Mouse (Mus musculus): ENCODE measurements around the gene Nmnat2.

Gene Nmnat2

GRCm38 (mm10) chr1:152986981-152987380 lies 32.2 kb downstream of the Nmnat2 start:
- no peak for DNase-seq (ENCODE audit: low spot score in 2 of 2)

GRCm38 (mm10) chr1:152990067-152990466 lies 35.3 kb downstream of the Nmnat2 start:
- no peak for DNase-seq (ENCODE audit: low spot score in 2 of 2)

GRCm38 (mm10) chr1:152992271-152993134 lies 37.7 kb downstream of the Nmnat2 start:
- DNase-seq (ENCODE audit: low spot score in 2 of 2), result no peak

DNA sequence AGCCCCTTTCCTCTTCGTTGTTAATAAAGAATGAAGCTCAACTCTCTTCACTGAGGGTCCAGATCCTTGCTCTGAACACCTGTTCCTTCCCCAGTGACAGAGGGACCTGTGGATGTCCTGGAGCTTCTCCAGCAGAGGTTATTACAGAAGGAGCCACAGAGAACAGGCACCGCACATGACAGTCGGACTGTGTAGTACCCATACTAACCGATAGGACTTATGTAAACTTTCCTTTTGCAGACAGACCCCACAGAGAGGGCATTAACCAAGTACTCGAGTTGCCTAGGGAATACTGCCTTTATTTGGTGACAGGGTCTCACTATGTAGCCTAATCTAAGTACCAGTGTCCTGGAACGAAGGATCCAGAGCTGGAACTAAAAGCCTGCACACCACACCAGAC lies 39.0 kb downstream of the Nmnat2 start:
- DNase-seq (ENCODE audit: low spot score in 2 of 2), result no peak

- no peak for DNase-seq (ENCODE audit: low spot score in 2 of 2)
Measured at GRCm38 (mm10) chr1:152999983-153000382, 45.2 kb downstream of the Nmnat2 start.

- DNase-seq (ENCODE audit: low spot score in 2 of 2), result no peak
Measured at GRCm38 (mm10) chr1:153000486-153001228, 45.9 kb downstream of the Nmnat2 start.

DNA sequence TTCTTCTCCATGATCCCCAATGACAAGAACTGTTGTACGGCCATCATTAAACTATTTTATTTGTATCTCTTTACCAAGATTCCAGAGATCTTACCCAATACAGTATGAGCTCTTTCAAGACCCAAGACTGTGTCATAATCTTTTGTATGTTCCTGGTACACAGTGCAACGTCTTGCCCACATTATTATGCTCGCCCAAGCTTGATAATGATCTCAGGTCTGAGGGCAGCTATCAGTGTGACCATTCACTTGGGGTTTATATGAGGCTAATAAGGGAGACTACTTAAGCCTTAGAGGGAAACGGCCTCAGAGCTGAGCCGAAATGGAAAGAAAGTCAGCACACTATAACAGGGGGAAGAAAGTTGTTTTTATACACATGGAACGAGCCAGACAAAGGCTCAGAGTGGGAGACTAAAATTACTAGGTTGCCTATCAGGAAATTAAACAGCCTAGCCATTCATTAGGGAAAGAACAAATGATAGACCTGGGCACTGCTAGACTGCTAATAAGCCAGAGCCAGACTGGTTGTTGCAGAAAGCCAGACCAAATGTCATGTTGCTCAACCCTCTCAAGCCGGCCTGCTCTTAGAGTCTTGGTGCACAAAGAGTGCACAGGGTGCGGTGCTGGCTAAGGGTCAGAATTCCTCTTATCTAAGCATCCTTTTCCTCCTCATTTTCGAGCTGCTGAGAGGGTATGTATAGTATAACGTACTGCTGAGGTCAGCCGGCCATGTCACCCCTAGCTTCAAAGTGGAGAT lies 47.7 kb downstream of the Nmnat2 start:
- no peak for DNase-seq (ENCODE audit: low spot score in 2 of 2)

- DNase-seq (ENCODE audit: low spot score in 2 of 2), result no peak
Measured at GRCm38 (mm10) chr1:153004472-153004871, 49.7 kb downstream of the Nmnat2 start.

DNA sequence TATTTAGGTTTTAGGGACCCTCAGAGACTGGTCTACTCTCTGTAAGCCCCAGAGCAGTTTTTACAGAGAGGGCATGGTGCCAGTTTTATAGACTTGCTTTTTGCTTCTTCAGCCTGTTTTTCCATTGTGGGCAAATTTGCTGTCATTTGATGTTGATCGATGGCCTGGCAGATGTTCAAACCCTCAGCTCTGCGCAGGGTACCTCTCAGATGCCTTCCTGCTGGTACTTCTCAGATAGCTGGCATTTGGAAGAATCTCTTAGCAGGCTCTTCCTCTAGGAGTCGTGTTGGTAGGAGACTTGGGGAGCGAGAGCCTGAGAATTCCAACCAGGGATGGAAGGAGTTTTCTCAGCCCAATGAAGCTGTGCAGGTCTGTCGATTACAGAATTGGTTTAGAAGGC lies 51.3 kb downstream of the Nmnat2 start:
- no peak for DNase-seq (ENCODE audit: low spot score in 2 of 2)

- DNase-seq (ENCODE audit: low spot score in 2 of 2), result no peak
Measured at GRCm38 (mm10) chr1:153006761-153007160, 52.0 kb downstream of the Nmnat2 start.

DNA sequence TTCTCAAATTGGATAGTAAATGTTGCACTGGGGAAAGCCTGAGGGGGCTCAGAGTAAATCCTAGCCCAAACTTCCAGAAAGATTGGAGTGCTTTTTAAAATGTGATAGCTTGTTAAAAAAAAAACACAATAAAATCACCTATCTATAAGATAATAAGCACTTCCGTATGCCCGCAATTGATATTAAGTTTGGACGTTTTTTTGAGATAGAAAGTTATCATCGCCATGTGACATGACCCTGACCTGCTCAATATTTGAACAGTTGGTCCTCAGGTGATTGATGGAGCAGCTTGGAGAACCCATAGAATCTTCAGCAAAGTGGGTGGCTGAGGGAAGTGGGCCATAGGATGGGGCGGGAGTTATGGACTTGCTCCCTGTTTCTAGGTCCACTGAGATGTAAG lies 52.5 kb downstream of the Nmnat2 start:
- DNase-seq (ENCODE audit: low spot score in 2 of 2), result no peak

GRCm38 (mm10) chr1:153007824-153008223 lies 53.0 kb downstream of the Nmnat2 start:
- DNase-seq (ENCODE audit: low spot score in 2 of 2), result no peak

DNA sequence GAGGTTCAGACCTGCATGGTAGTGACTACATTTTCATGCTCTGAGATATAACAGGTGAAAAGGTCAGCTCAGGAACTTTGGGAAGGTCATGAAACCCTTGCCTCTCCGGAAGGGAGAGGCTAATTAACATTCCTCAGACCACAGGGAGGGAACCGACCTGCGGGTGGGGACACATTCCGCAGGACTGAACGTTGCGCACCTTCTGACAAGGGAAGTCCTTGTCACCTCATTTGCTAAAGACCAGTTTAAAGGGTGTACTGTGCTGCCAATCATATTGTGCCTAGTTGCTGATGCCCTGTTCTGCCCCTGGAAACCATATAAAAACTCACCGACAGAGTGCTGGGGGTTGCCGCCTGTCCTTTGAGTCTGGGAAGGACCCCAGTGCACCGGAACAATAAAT lies 54.5 kb downstream of the Nmnat2 start:
- no peak for DNase-seq (ENCODE audit: low spot score in 2 of 2)

DNA sequence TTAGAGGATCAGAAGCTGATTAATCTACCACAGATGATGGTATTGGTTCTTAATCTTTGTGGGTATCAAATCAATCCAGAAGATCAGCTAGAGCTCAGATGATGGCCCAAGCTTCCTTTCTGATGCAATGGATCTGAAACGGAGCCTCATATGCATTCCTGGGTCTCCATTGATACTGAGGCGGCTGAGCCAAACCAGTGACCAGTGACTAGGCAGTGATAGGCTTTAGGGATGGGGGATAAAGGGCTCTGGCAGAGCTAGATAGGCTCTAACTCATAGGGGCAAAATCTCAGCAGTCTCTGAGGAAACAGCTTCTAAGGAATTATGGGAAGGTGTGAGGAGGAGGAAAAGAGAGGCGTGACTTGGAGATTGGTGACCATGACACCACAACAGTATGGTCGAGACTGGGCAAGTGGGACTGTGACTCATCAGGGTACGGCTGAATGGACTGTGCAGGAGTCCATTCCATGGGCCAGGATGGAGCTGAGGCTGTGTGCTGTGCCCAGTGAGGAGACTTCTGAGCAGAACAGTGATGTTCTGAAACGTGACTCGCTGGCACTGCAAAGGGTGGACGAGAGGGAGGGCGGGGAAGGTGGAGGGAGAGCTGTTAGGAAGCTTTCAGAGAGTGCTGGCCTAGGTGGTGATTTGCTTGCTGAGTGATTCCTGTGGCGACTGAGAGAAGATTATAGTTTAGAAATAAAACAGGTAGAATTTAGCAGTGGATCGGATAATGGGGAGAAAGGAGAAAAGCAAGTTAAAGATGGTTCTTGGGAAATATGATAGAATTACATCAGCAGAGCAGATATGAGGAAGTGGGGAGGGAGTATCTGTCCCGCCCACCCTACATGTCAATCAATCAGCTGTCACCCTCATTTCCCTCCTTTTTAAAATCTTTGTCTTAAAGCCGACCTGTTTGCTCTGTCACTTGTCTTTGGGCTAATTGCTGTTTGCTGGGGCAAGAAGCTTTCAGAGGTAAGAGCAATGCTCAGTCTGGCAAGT lies 55.9 kb downstream of the Nmnat2 start:
- DNase-seq (ENCODE audit: low spot score in 2 of 2), result no peak

- no peak for DNase-seq (ENCODE audit: low spot score in 2 of 2)
Measured at GRCm38 (mm10) chr1:153011544-153011943, 56.8 kb downstream of the Nmnat2 start.

DNA sequence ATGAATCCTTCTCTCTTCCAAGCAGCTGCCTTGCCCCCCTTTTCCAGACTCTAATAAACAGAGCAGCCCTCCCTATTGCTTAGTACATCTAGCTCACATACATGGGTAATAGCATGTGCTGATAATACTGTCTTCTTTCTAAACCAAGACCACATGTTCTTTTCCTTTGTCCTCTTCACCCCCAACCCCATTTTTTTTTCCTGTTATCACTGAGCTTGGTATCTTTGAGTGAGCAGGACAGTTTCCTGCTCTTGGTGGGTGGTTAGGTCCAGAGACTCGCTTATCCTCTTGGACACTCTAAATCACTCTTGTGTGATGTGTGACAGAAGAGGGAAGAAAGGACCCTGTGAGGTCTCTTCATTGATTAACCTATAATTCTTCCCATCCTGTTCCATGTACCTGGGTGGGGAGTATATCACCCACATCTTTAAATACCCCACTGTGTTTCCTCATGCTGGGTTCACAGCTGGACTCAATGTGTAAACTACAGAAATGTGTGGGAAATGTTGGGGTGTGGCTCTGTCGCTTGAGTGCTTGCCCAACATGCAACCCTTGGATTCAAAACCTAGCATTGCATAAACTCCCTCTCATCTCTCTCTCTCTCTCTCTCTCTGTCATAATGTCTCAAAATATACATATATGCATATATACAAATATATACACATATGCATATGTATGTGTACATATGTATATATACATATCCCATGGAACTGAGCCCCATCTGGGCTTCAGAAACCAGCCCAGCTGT lies 58.9 kb downstream of the Nmnat2 start:
- no peak for DNase-seq (ENCODE audit: low spot score in 2 of 2)

DNA sequence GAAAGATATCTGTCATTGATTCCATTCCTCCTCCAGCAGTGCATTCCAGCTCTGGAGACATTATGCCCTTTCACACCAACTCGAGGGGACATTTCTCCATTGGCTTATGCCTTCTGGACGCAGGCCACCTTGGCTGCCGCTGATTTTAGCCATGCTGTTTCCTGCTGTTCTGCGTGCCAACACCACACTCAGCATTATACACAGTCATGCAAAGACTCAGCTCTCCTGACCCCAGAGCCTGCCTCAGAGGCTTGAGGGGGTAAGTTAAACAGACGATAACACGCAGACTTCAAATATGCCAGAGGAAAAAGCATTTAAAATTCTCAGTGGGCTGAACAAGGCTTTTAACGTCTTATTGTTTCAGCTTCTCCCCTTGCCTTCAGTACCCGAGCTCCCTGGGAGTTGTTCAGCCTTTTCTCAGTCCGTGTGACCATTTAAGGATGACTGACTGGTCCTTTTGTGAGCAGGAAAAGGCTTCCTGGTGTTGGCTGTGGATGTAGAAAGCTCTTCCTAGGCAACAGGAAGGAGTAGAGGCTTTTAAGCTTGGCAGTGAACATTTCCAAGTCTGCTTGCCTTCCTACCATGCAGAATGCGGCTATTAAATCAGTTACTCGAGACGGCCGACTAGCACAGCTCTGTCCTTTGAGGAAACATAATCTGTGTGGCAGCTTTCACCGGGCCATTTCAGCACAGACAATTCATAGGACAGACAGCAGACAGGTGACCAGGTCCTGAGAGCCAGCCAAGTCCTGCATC lies 59.8 kb downstream of the Nmnat2 start:
- DNase-seq (ENCODE audit: low spot score in 2 of 2), result no peak

- no peak for DNase-seq (ENCODE audit: low spot score in 2 of 2)
Measured at GRCm38 (mm10) chr1:153016465-153017163, 61.8 kb downstream of the Nmnat2 start.

- DNase-seq (ENCODE audit: low spot score in 2 of 2), result no peak
Measured at GRCm38 (mm10) chr1:153019128-153019527, 64.3 kb downstream of the Nmnat2 start.

Measured in spleen, postnatal 14 days (tissue).